Comparison of ENCODE assay signal across 9 mouse cellular contexts in genomic region chr3:100906916-100907315, GRCm38 (mm10). TPM values are rescaled to one million over a fixed set of nuclear protein-coding genes. Genes with fewer than 3 reads are reported as not detected.
DNase-seq lines count a peak whose midpoint lies in the region; ATAC-seq and TF ChIP-seq lines count a peak whose summit lies in the region.
"Had no signal": no experiment of that assay in that cellular context is flagged by ENCODE, and none has a peak within 500 bp of the region (broad histone marks: within the 10 kb centered on the region; RNA-seq: fewer than 3 reads in every experiment).

No protein-coding gene starts in this region.

- DNase-seq in gastrocnemius, adult 2 months, result peak; percentile 30
- no peak for DNase-seq in gastrocnemius, postnatal 14 days
- DNase-seq in lung, postnatal 10 days, result peak; percentile 26
- DNase-seq in lung, adult 2 months, result no peak
- no peak for DNase-seq in Patski (ENCODE audit: low read depth, low spot score)
- DNase-seq in layer of hippocampus, postnatal 36 days, result no peak
- DNase-seq: embryo, embryonic 11 days had no signal

- ATAC-seq in Patski, result no peak
- ATAC-seq in megakaryocyte-erythroid progenitor cell, adult 5-6 weeks (replicated peaks; ENCODE audit: low FRiP score, low TSS enrichment, poor library complexity, severe bottlenecking), result 0 out of 2 replicates have a peak, but pooled peaks have one; percentile 34
- ATAC-seq in hindbrain, embryonic 12.5 days (ENCODE audit: low FRiP score), result no peak

- intact Hi-C loops in gastrocnemius, adult 2 months (cut with DNase I), result loop anchor here (1.0 kb wide), 1 partner anchor 139 kb away; no protein-coding TSS in a partner anchor
- intact Hi-C loops in gastrocnemius, postnatal 14 days (cut with DNase I; ENCODE audit: low total_unique reads), result no loop called here

- in situ Hi-C loops in Patski (cut with MboI; ENCODE audit: low pct_unique_long_range_greater_than_20kb), result loop anchor here (5.0 to 25.0 kb wide), 2 partner anchors 135 to 720 kb away; no protein-coding TSS in a partner anchor

- no peak overlapping the region for H3K27ac ChIP-seq in gastrocnemius, adult 2 months
- no peak overlapping the region for H3K27ac ChIP-seq in hindbrain, embryonic 12.5 days

- TF ChIP-seq CTCF in gastrocnemius, adult 2 months (IDR thresholded peaks at IDR 0.05), result peak; percentile 53
- no peak for TF ChIP-seq CTCF in lung, adult 2 months (IDR thresholded peaks at IDR 0.05; ENCODE audit: insufficient read depth, low read length)
- TF ChIP-seq CTCF in Patski (IDR thresholded peaks at IDR 0.05), result peak; percentile 76

- H3K27me3 ChIP-seq in Patski, result no peaks in the 10 kb centered on the region
- H3K27me3 ChIP-seq in hindbrain, embryonic 12.5 days, result no peaks in the 10 kb centered on the region

- POLR2A ChIA-PET in Patski (lab: Charles Lee), result no interaction called here

- no peak overlapping the region for H3K9ac ChIP-seq in hindbrain, embryonic 12.5 days

- 47% methylated on average over 3 of the region's 3 CpGs for WGBS in lung, adult 2 months
- WGBS in hindbrain, embryonic 12.5 days, result 28% methylated on average over 3 of the region's 3 CpGs

- no peaks in the 10 kb centered on the region for H3K9me3 ChIP-seq in hindbrain, embryonic 12.5 days (replicated peaks)

- H3K4me3 ChIP-seq in gastrocnemius, adult 2 months, result no peak overlapping the region
- no peak overlapping the region for H3K4me3 ChIP-seq in lung, adult 2 months (replicated peaks; ENCODE audit: extremely low read depth, low read depth, low read length)
- no peak overlapping the region for H3K4me3 ChIP-seq in hindbrain, embryonic 12.5 days

- TF ChIP-seq POLR2A in lung, adult 2 months (IDR thresholded peaks at IDR 0.05; ENCODE audit: borderline replicate concordance, extremely low read depth, low read depth, low read length), result no peak

- H3K4me2 ChIP-seq in hindbrain, embryonic 12.5 days (replicated peaks), result no peak overlapping the region

- H3K4me1 ChIP-seq in lung, adult 2 months (ENCODE audit: control insufficient read depth, insufficient read depth, low read length), result no peaks in the 10 kb centered on the region
- H3K4me1 ChIP-seq in hindbrain, embryonic 12.5 days, result no peaks in the 10 kb centered on the region

- no peaks in the 10 kb centered on the region for H3K36me3 ChIP-seq in hindbrain, embryonic 12.5 days

- CTCF ChIA-PET in Patski (lab: Charles Lee), result interaction anchor here (0.7 to 4.5 kb wide), 11 partner anchors 10 to 158 kb away, joined by 3 to 28 read pairs (median 4); partner anchors contain the start of gene Trim45

RNA-seq across cellular contexts. Expression of gene Trim45, which starts 15.1 kb away (rescaled TPM):
- total RNA-seq in gastrocnemius, adult 2 months (2021), result 1 to 10 TPM; 4.7 to 7.8 TPM
- total RNA-seq in gastrocnemius, postnatal 14 days (2021), result 1 to 10 TPM; 4.9 to 7.2 TPM
- 2.2 and 2.7 TPM in 2 replicates for polyA plus RNA-seq in lung, adult 2 months (2012; rRNA removed)
- polyA plus RNA-seq in Patski (2021), result 12.6 TPM
- 1.0 and 1.1 TPM in 2 replicates for total RNA-seq in megakaryocyte-erythroid progenitor cell, adult 5-6 weeks (2014; fragmentation: Nextera tagmentation)
- total RNA-seq in megakaryocyte-erythroid progenitor cell, adult 5-6 weeks (2017), result 1.2 and 4.8 TPM in 2 replicates
- 1 to 10 TPM; 8.1 to 8.8 TPM for total RNA-seq in layer of hippocampus, postnatal 36 days (2021)
- polyA plus RNA-seq in hindbrain, embryonic 12.5 days (2016; fragmentation: Nextera tagmentation; extraction: Ambion mirVana), result 6.6 and 7.8 TPM in 2 replicates

Comparison
In these comparisons a context has a peak if more than half of its experiments do, and no peak if none do; other contexts are left out.
1. DNase-seq: peak in gastrocnemius, adult 2 months (single experiment) and lung, postnatal 10 days (single experiment); none in gastrocnemius, postnatal 14 days (single experiment), lung, adult 2 months (single experiment), Patski (single experiment) and layer of hippocampus, postnatal 36 days (0 of 2).